Mouse (Mus musculus) retina, adult 2 months (tissue): Measurements from ENCODE around the gene Creg1.

Experiments
- DNase-seq: peaks from one replicate; pipeline ENCODE4 v3.0.0-alpha.2; 2012; ENCODE audit warnings: low read depth, low spot score

Creg1 gene

DNA sequence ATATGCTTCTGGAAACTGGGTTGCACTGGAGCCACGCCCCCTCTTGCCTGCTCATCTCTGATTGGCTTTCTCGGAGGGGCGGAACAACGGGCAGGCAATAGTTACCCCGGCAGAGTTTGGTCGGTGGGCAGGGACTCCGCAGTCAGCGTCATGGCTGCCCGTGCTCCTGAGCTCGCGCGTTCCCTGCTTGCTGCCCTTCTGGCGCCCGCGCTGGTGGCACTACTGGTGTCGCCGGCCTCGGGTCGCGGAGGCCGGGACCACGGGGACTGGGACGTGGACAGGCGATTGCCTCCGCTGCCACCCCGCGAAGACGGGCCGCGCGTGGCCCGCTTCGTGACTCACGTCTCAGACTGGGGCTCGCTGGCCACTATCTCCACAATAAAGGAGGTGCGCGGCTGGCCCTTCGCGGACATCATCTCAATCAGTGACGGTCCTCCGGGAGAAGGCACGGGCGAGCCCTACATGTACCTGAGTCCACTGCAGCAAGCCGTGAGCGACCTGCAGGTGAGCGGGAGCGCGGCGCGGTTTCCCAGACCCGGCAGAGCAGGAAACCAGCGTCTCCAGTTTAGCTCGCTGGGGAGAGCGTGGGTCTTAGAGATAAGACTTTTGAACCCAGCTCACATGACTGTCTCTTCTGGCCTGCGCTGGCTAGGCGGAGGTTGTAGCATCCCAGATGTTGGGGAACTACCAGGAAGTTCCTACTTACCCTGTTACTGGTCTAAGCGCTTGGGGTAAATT lies at the start of gene Creg1:
Gene Creg1 (plus strand): TSS at position 112 of the 738 bp plus-strand sequence.
- DNase-seq = peak; percentile 75

DNA sequence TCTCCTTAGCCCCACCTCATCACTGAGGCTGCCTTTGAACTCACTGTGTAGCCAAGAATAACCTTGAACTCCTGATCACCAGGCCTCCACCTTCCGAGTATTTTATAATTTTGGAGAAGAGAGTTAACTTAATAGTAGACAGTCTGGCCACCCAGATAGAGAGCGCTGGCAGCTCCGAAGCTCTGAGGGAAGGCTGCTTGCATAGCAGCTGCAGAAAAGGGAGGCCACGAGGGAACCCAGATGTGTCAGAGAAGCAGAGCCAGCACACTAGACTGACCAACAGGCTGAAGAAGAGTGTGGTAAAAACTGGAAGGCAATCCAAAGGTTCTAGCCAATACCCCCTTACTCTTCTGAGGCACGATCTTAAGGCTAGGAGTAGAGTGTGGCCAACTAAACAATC lies 49.7 kb upstream of the Creg1 start:
- DNase-seq = no peak

DNA sequence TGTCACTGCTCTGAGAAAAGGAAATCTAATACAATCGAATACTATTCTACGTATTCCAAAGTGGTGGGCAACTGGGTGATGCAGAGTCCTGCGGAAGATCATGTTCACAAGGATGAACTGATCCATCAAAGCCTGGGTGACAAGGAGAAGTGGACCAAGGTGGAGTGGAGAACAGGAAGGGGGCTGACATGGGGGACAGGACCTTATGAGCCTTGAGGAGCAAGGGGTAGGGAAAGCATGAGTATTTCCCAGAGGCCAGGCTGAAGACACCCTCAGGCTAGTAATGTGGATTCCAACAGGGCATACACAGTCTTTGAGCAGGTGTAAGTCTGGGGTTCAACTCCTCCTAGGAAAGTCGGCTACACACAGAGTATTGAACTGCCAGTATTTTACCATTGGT lies 47.1 kb upstream of the Creg1 start:
- no peak for DNase-seq

DNA sequence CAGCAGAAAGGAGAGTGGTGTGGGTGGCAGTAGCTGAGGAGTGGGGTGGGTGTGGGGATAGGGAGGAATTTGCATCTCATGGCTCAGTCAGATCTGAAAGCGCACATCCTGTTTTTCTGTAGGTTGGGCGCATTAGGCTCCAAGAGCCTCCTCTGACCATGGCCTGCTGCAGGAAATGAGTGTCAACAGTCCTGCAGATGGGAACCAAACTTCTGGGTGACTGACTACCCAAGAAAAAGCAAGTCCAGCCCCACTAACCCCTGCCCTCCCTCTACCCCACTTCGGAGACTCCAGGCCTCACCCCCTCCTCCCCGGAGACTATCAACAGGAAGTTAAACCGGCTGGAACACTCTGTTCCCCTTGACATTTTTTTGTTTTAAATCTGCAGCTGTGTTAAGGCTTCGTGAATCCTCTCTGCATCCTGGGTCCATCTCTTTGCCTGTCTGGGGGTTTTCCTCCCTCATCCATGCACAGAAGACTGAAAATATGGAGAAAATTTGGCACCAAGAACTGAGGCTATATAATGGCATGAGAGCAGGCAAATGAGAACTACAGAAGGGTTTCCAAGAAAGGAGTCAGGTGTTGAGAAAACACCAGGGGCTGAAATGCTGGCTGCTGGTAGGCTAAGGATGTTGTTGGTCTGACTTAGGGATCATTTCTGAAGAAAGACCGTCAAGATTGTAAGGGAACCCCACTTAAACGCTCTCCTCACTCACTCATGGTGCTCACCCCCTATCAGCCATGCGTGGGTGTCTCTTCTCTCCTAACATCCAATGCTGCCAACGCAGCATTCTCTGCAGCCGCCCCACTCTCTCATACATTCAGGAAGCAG lies 45.6 kb upstream of the Creg1 start:
- DNase-seq = no peak

DNA sequence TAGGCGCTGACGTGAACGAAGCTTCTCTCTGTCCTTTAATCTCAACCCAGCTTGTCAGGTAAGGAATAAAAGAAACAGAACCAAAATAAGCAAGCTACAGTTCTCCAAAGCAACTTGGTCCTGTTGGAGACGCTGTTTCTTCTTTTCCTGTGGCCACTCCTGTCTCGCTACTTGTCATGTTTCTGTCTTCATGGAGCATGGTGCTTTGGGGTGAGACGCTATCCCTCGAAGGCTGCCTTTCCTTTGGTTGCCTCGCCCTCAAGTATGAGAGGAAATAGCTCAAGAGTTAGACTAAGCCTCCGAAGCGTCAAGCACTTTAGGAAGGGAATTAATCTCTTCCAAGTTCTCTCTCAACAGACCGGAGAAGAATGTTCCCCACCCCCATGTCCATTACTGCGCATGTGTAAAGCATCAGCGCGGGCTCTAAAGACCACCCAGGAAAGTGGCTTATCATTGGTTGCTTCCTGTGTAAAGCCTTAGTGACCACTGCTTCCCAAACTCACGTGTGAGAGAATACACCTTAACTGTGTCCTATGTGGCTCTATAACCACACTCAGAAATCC lies 44.9 kb upstream of the Creg1 start:
- DNase-seq = no peak

DNA sequence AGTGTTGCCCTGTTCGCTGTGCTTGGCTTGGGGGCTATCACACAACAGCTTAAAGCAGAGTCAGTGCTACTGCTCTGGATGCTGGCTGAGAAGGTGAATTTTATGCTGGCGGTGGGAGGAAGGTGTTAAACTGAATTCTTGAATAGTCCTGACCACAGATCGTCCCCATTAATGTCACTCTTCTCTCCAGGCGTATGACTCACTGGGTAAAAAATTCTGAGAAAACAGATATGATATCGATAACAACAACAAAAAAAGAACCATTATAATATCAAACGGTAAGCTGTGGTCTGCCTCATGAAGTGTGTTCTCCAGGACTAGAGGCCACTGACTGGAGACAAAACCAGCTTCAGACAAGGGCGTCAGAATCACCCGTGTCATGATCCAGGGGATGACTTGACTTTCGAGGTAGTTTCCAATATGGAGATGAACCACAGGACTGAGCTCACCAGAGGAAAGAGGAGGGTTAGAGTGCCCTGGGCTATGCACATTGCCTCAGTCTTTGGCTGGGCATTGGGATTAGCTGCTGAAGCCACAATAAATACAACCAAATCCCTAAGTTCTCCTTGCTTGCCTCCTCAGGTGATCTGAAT lies 40.9 kb upstream of the Creg1 start:
- no peak for DNase-seq

DNA sequence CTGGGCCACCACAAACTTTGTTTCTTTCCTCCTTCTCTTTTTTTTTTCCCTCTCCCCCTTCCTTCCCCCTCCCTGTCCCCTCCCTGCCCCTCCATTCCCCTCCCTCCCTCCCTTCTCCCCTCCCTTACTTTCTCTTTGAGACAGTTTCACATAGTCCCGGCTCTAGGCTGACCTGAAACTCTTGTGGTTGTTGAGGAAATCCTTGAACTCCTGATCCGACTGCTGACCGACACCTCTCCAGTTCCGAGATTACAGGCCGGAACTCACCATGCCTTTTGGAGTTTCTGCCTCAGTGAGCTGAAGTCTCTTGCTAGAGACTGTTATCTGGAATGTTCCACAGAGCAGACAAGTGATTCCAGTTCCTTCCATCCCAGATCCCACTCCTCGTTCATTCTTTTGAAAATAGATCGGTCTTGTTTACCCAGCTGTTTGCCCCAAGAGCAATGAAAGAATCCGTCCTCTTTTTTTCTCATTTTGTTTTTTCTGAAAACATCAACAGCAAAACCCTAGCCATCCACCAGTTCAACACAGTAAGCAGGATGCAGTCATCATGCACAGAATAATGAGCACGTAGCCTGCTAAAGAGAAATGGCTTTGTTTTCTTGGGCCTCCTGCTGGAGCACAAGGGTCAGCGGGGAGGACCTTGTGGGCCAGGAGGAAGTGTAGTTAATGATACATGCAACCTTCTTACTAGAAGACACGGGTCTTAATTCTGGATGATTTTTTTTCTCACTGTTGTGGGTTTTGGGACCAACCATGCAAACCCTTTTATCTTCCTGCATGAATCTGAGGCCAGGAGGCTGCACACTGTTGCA lies 39.1 kb upstream of the Creg1 start:
- no peak for DNase-seq

DNA sequence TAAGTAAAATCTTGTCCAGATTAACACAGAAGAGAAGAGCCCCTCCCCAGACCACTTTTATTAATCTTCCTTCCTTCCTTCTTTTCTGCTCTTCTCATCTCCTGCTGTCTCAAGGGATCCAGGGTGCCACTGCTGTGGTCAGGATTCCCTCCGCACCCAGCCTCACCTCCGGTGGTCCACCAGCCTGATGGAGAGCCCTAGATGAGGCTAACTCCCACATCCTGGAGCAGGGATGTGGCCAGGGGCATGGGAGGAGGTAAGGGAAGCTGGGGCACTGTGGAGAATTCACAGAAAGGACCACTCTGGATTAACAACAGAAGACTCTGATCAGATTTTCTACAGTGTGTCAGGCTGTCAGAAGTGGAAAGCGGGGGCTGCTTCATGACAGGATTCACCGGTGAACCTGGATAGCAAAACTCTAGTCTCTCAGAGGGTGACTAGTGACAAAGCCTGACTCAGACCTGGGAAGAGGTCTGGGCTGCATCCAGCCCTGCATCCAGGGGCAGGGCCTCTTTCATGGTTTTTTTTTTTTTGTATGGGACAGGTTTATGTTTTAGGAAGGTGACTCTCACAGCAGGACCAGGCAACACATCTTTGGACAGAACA lies 38.4 kb upstream of the Creg1 start:
- no peak for DNase-seq

DNA sequence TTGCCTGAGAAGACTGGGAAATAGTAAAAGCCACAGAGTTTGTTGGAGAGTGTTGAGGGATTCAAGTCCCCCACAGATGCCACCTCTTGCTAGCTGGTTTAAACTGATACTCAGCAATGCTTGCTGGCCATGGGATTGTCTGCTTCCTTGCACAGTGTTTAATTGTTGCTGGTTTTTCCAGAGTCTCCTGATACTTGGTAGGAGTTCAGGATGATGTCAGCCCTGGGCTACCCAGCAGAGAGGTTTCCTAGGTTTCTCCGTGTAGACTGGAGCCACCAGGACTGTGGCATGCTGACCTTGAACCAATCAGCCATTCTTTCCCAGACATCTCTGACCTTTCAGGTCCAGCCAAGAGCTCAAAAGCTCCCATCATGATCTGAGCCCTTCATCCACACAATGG lies 36.6 kb upstream of the Creg1 start:
- DNase-seq = no peak

DNA sequence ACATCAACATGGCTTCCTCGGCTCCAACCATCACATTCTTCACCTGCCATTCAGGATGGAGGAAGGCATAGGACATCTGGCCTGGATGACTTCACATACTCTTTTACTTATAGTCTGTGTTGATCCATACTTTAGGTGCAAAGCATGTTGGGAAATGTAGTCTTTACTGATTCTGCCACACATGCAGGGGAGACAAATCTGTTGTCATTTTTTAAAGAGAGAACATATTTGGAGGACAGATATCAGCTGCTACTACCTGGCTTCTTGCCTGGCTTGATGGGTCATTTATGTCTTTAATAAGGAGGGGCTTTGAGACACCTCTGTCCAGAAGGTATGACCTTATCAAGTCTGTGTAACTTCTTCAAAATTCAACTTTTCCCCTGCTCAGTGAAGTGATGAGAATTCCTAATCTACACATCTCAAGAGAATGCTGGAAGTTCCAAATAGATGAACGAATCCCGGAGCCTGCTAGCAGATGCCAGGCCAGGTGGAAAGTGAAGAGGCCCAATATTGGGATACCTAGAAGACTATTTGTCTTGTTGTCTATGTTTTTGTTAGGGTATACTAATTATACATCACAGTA lies 35.4 kb upstream of the Creg1 start:
- no peak for DNase-seq

DNA sequence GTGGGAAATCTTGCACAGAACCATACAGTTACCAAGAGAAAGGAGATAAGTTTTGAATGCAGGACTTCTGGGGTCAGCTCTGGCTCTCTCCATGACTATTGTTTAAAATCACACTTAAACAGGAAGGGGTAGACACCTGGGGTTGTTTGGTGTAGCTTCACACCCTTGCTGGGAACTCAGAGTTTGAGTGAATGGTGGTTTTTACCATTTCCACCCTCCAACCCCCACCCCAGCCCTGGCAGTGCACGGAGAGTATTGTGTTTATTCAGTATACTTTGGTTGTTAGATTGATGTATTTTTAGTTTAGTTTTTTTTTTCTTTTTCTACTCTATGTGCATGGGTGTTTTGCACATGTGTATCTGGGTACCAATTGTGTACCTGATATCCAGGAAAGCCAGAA lies 33.4 kb upstream of the Creg1 start:
- DNase-seq = no peak

DNA sequence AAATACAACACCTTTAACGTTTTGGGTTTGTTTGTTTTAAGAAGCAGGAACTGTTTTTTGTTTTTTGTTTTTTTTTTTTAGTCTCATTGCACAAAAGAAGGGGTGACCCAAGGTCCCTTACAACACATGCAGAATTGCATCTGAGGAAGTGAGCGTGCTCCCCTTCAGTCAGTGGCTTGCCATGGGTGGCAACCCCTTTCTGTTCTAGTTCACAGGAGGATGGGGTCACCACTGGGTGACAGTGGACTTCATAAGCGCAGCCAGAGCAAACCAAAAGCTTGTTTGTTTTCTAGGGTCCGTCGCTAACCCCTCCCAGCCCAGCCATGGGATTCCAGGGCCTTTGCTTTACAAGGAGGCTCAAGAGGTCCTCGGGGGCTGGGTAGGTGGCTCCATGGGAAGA lies 32.0 kb upstream of the Creg1 start:
- no peak for DNase-seq

DNA sequence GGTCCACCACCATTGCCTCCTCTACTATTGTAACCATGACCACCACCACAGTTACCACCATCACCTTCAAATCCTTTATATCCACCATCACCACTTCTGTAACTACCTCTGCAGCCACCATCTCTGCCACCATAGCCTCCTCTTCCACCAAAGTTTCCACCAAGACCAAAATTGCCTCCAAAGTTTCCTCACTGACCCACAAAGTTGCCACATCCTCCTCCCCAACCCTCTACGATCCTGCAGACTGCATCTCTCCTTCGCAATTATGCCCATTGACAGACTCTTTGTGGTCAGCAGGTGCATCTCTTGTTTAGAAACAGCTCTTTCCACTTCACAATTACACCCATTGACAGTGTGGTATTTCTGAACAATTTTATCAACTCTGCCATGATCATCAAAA lies 28.7 kb upstream of the Creg1 start:
- no peak for DNase-seq

DNA sequence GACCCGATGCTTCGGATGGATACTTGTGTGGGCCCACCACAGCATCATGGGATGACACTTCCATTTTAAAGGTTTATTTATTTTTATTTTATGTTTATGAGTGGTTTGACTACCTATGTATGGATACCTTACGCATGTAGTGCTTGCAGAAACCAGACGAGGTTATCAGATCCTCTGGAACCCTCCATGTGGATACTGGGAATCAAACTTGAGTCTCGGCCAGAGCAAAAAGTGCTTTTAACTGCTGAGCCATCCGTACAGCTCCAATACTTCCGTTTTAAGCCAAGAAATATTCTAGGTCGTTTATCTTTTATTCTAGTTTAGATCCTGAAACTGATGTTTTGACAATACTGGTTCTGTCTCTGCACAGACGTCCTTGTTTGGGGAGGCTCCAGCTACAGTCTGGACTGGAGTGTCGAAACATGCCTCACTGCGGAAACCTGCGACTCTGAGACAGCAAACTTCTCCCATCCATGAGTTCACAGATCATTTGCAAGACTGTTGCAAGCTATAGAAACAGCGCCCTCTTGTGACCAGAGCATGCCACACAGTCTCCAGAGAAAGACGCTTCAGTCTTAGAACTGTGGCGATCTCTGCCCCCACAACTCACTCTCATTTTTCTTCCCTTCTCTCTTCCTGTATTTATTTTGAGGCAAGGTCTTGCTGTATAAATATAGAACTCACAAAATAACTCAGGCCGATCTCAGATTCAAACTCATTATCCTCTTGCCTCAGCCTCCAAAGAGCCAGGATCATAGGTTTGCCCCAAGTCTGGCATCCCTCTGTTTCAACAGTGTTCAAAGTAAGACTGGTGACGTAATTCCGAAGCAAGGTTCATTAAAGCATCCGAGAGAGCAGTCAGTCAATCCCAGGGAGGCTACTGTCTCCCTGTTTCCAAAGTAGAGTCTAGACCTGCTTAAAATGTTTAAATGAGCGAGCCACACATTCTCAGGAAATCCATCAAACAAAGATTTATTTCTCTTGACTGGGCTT lies 27.4 kb upstream of the Creg1 start:
- DNase-seq = peak; percentile 50

DNA sequence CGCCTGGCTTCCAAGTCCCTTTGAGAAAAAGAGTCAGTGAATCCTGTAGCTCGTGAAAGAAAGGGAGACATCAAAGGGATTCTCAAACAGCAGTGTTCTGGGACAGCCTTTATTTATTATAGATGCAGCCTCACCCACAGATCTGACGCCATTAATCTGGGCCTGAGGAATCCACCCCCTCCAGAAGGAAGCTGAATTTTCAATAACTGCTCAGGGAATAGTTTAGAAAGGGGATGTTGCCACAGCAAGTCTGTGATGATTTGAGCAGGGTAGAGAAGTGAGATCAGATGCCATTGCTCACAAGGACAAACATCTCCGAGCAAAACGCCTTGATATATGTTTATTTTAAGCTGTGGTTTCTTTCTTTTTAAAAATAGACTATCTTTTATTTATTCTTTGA lies 26.1 kb upstream of the Creg1 start:
- DNase-seq = no peak

DNA sequence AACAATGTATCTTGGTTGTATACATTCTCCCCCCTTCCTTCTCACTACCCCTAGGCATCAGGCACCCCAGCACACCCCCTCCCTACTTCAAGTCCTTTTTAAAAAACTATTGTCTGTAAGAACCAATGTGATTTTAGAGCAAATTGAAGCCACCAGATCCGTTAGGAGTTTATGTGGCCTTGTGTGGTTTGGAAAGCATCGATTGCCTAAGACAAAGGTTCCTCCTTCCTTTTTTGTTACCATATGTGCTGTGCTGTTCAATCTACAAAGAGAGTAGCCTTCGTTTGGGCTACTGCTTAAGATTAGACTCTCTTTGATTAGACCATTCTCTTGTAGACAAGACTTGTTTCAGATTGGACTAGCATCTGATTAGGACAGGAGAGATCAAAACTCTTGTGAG lies 25.7 kb upstream of the Creg1 start:
- no peak for DNase-seq

DNA sequence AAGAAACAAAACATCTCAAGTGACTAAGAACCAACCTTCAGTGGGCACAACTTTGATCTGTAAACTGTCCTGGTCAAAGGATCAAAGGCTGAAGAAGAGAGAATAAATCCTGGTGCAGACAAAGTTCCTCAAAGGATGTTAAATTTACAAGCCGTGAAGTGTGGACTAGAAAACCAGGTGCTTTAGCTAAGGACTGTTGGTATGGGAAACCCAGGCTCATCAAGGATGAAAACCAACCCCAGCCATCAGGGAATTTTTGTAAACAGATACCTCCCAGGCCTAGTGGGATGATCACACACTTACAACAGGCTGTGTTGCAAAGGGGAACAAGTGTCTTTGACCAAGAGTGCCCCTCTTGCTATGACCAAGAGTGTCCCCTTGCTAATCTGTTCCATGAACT lies 24.6 kb upstream of the Creg1 start:
- no peak for DNase-seq

DNA sequence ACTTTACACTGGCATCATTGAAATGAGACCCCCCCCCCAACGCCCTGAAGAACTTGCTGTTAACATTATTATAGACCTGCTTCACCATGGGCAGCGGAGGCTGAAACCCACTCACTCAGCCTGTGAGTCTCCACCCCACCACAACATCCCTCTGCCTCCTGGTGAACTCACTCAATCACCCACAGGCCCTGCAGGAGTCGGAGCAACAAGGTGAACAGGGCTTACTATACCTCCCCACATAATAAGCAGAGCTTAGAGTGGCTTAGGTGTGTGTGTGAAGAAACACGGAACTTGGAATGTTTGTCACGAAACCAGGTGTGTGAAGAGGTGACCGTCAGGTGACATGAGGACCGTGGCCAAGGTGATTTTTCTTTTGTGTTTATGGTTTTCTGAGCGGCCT lies 21.6 kb upstream of the Creg1 start:
- no peak for DNase-seq

DNA sequence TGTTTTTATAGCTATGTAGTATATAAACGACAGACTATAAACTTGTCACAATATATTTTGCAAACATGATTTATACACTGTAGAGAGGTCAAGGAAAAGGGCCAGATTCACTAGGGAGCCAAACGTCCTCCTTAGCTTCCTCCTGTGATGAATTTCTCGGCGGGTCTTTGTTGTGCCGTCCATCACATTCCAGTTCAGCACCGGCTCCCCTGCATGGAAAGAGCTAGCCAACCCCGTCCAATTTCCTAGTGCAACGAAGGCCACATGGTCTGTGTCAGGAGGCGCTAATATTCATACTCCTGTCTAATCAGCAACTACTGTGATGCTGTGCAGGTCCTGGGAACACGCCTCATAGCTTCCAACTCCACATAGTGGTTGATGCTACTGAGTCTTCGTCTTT lies 15.5 kb upstream of the Creg1 start:
- DNase-seq = no peak

DNA sequence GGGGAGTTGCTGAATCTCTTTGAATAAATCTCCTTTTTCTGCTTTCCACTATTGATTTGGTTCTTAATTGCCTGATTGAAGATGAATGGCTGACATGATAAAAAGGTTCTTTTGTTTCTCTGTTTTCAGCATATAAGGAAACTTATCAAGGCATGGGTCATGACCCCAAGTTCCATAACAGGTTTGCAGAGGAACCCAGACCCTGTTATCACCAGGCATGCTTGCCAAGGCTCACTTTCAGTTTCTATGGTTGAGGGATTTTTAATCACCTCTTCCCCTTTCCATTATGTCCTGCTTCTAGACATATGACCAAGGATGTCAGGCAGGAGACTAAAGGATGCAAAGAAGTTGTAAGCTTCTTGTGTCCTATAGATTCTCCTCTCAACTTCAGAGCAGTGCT lies 12.4 kb upstream of the Creg1 start:
- no peak for DNase-seq
